Mouse (Mus musculus) MEL (cell line): ENCODE data around the gene Igf2bp3.

Source experiments
- BHLHE40 ChIP-seq: IDR thresholded peaks from 2 replicates; pipeline ENCODE4 v1.6.1; 2012; ENCODE audit warnings: low read depth, mild to moderate bottlenecking, inconsistent platforms, low read length, improper control_type of control experiment, borderline replicate concordance
- CHD1 ChIP-seq: IDR thresholded peaks from 2 replicates; pipeline ENCODE4 v1.6.1; 2012; ENCODE audit warnings: low read depth, mild to moderate bottlenecking, inconsistent platforms, low read length, improper control_type of control experiment
- CTCF ChIP-seq, 3 experiments: IDR thresholded peaks in 2 of 3; conservative IDR thresholded peaks in 1 of 3; 2 replicates each; pipeline ENCODE4 v1.5.1; 2011 to 2012; ENCODE audit warnings: low read length in 3 of 3, low read depth in 2 of 3, mild to moderate bottlenecking in 2 of 3, improper control_type of control experiment in 1 of 3, inconsistent platforms in 1 of 3, mixed read lengths in 1 of 3, moderate library complexity in 1 of 3; ENCODE audit not compliant: control insufficient read depth in 1 of 3, insufficient read depth in 1 of 3, poor library complexity in 1 of 3, severe bottlenecking in 1 of 3
- EP300 ChIP-seq, 2 experiments: IDR thresholded peaks; 2 replicates each; pipeline ENCODE4 v1.6.1; 2011; ENCODE audit warnings: improper control_type of control experiment in 2 of 2, low read length in 2 of 2, low read depth in 1 of 2, mild to moderate bottlenecking in 1 of 2
- ETS1 ChIP-seq: IDR thresholded peaks from 2 replicates; pipeline ENCODE4 v1.6.1; 2012; ENCODE audit warnings: low read depth, mild to moderate bottlenecking, inconsistent platforms, low read length, improper control_type of control experiment, moderate library complexity
- GATA1 ChIP-seq: IDR thresholded peaks from 2 replicates; pipeline ENCODE4 v1.6.1; 2011; ENCODE audit warnings: low read depth, low read length, improper control_type of control experiment
- HCFC1 ChIP-seq: IDR thresholded peaks from 2 replicates; pipeline ENCODE4 v1.6.1; 2012; ENCODE audit warnings: low read depth, mild to moderate bottlenecking, inconsistent platforms, low read length, improper control_type of control experiment, moderate library complexity
- MAFK ChIP-seq: IDR thresholded peaks from 2 replicates; pipeline ENCODE4 v1.6.1; 2011; ENCODE audit warnings: low read depth, mild to moderate bottlenecking, low read length, improper control_type of control experiment, borderline replicate concordance
- NELFE ChIP-seq: IDR thresholded peaks from 2 replicates; pipeline ENCODE4 v1.6.1; 2011; ENCODE audit warnings: low read depth, low read length, improper control_type of control experiment
- POLR2A ChIP-seq, 2 experiments: IDR thresholded peaks; 2 replicates each; pipeline ENCODE4 v1.6.1; 2011 to 2012; ENCODE audit warnings: low read length in 2 of 2, mild to moderate bottlenecking in 2 of 2, control low read depth in 1 of 2, improper control_type of control experiment in 1 of 2, low read depth in 1 of 2, moderate library complexity in 1 of 2; ENCODE audit not compliant: control insufficient read depth in 1 of 2, insufficient read depth in 1 of 2, poor library complexity in 1 of 2
- SMC3 ChIP-seq: IDR thresholded peaks from 2 replicates; pipeline ENCODE4 v1.6.1; 2011; ENCODE audit warnings: low read depth, low read length, improper control_type of control experiment
- USF1 ChIP-seq: IDR thresholded peaks from 2 replicates; pipeline ENCODE4 v1.6.1; 2014; ENCODE audit warnings: low read depth, mild to moderate bottlenecking, inconsistent platforms, low read length, improper control_type of control experiment, moderate library complexity
- USF2 ChIP-seq, 2 experiments: IDR thresholded peaks; 2 replicates each; pipeline ENCODE4 v1.6.1; 2011 to 2012; ENCODE audit warnings: improper control_type of control experiment in 2 of 2, low read length in 2 of 2, borderline replicate concordance in 1 of 2, inconsistent platforms in 1 of 2, low read depth in 1 of 2, mild to moderate bottlenecking in 1 of 2; ENCODE audit not compliant: insufficient read depth in 1 of 2
- ZNF384 ChIP-seq: IDR thresholded peaks from 2 replicates; pipeline ENCODE4 v1.6.1; 2012; ENCODE audit warnings: low read depth, mild to moderate bottlenecking, inconsistent platforms, low read length, improper control_type of control experiment

GRCm38 (mm10) chr6:49214086-49214927 lies 450 bp downstream of the Igf2bp3 start:
- TF ChIP-seq CTCF (IDR thresholded peaks at IDR 0.05 in 2 of 3, conservative IDR thresholded peaks at IDR 0.05 in 1 of 3; ENCODE audit: control insufficient read depth in 1 of 3, insufficient read depth in 1 of 3, low read depth in 2 of 3, low read length in 3 of 3, poor library complexity in 1 of 3, severe bottlenecking in 1 of 3): no peak
- TF ChIP-seq CHD1: no peak
- no peak for TF ChIP-seq NELFE
- TF ChIP-seq POLR2A (IDR thresholded peaks at IDR 0.05; ENCODE audit: control insufficient read depth in 1 of 2, insufficient read depth in 1 of 2, low read depth in 1 of 2, low read length in 2 of 2, poor library complexity in 1 of 2): no peak
- TF ChIP-seq BHLHE40: no peak
- no peak for TF ChIP-seq MAFK
- TF ChIP-seq EP300 (IDR thresholded peaks at IDR 0.05; ENCODE audit: low read depth in 1 of 2, low read length in 2 of 2): no peak
- TF ChIP-seq ZNF384: no peak
- TF ChIP-seq USF1: no peak
- TF ChIP-seq ETS1: no peak
- TF ChIP-seq USF2 (IDR thresholded peaks at IDR 0.05; ENCODE audit: borderline replicate concordance in 1 of 2, insufficient read depth in 1 of 2, low read depth in 1 of 2, low read length in 2 of 2): no peak
- TF ChIP-seq SMC3: no peak
- TF ChIP-seq GATA1: no peak
- no peak for TF ChIP-seq HCFC1
